Mouse (Mus musculus) ES-E14 (cell line): ENCODE results near the gene Cenpu.

ENCODE experiments used
- CHD2 ChIP-seq: IDR thresholded peaks from 2 replicates; pipeline ENCODE4 v1.6.1; 2014; ENCODE audit warnings: mild to moderate bottlenecking, low read depth, low read length, inconsistent platforms
- MAFK ChIP-seq: IDR thresholded peaks from 2 replicates; pipeline ENCODE4 v1.6.1; 2014; ENCODE audit warnings: mild to moderate bottlenecking, low read depth, low read length, inconsistent platforms; ENCODE audit not compliant: insufficient read depth

- TF ChIP-seq CHD2 (no peak), MAFK (peak; percentile 83)
These were observed 27.0 kb downstream of the Cenpu start for GRCm38 (mm10) chr8:46578794-46579193.
